Mouse (Mus musculus) lung, adult 18-20 months (tissue): ENCODE results near the gene Slc25a30.
"Not testable (repeated sequence)": the region's sequence is repeated elsewhere in the genome, so short reads cannot be mapped to it uniquely, and the experiment has no call there.

Experiments used
- DNase-seq, 2 experiments: peaks; one replicate each; pipeline ENCODE4 v3.0.0; 2022; ENCODE audit warnings: mixed read lengths in 2 of 2

Slc25a30 gene

DNA sequence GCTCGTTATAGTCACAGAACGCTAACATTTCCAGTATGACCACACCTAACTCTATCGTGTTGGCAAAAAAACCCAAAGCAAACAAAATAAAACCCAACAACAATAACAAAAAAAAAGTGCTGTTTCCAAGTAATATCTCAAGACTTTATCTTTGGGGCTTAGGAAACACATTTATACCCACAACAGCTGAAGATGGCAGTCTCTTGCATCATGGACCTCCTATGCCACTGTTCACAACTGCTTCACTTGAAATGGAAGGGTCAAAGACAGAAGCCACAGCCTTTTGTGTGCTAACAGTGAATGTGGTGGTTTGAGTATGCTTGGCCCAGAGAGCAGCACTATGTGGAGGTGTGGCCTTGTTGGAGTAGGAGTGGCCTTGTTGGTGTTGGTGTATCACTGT lies 4.5 kb upstream of the Slc25a30 start:
- no peak for DNase-seq

GRCm38 (mm10) chr14:75790411-75790996 lies 3.7 kb upstream of the Slc25a30 start:
- DNase-seq: peak; percentile 29 to 43

GRCm38 (mm10) chr14:75789291-75789690 lies 2.5 kb upstream of the Slc25a30 start:
- DNase-seq: no peak

- no peak for DNase-seq
Observed at GRCm38 (mm10) chr14:75787794-75788175, 948 bp upstream of the Slc25a30 start.

- peak in 1 of 2 experiments; percentile 52 for DNase-seq
Observed at GRCm38 (mm10) chr14:75786424-75786867, 391 bp downstream of the Slc25a30 start.

- DNase-seq: no peak
Observed at GRCm38 (mm10) chr14:75779913-75780312, 6.9 kb downstream of the Slc25a30 start.

DNA sequence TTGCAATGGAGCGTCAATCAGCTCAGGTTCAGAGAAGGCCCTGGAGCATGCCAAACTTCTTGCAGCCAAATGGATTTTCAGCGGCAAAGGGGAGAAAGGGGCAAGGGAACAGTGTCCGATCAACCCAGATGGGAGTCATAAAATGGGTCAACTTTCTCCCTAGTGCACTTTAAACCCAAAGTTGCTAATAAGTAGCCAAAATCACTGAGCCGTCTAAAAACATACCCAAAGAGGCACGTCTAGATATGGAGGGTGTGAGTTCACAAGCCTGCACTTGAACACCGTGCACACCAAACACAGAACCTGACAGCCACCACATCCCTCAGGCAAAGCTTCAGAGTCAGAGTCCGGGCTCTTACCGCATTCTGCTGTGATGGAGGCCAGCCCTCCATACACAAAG lies 10.2 kb downstream of the Slc25a30 start:
- no peak for DNase-seq

- no peak for DNase-seq
Observed at GRCm38 (mm10) chr14:75773431-75773830, 13.4 kb downstream of the Slc25a30 start.

- DNase-seq: not testable (repeated sequence)
Observed at GRCm38 (mm10) chr14:75772407-75772806, 14.4 kb downstream of the Slc25a30 start.

DNA sequence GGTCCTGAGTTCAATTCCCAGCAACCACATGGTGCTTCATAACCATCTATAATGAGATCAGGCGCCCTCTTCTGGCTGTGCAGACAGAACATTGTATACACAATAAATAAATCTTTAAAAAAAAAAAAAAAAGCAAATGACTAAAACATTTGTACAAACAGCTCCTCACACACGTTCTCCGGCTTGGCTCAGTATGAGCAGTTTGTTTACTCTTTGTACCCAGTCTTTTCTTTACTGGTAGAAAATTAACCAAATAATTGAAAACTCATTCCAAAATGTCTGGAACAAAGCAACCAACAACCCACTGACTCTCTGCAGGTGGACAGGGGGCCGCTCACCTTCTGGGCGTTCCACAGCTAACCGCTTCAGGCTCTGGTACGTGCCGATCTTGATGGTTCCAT lies 15.7 kb downstream of the Slc25a30 start:
- DNase-seq: no peak

DNA sequence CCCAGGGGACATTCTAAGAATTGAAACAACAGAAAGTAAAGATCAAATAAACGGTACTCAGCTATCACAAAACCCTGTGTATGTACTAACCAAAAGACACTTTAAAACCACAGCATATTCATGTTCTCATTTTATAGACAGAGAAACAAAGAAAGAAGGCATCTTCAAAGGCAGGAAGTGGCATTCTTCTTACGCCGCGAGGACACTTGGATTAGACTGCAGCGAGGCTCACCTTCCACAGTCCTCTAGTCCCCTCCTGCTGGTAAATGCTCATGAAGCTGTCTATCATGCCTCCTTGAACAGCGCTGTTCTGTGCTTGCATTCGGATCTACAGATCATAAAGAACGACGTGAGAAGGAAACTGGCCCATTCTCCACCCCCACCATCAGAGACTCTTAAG lies 17.5 kb downstream of the Slc25a30 start:
- DNase-seq: no peak

GRCm38 (mm10) chr14:75768275-75768608 lies 18.6 kb downstream of the Slc25a30 start:
- no peak for DNase-seq

- peak; percentile 69 to 73 for DNase-seq
Observed at GRCm38 (mm10) chr14:75767492-75768274, 19.2 kb downstream of the Slc25a30 start.

DNA sequence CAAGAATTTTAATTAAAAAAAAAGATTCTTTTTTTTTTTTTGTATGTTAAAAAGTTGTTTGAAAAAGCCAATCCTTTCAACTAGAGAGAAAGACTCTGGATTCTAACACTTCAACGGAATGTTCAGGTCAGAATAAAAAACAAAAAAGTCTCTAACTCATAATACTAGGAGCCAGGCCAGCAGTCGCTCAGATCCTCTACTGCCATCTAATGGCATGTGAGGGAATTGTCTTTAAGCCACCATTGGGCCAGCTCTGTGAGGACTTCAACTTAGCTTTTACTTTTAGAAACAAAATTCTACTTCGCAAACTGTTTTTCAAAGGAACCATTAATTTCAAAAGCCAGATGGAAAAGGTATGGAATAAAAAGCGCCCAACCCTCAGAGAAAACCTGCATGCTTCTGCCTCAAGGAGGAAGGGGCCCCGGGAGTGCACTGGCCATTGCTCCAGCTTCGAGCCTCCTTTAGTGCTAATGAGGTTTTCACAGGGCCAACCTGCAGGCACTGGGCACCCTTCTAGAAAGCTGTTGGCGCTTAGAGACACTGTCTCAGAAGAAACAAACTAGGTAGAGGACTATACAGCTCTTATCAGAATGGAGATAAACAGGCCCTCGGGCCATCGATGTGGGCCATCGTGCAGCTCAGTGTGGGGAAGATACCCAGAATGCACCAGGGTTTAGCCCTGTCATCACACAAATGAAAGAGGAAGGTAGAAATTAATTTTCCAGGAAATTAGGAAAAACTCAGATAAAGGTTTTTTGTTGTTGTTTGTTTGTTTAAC lies 25.6 kb downstream of the Slc25a30 start:
- peak in 1 of 2 experiments; percentile 31 for DNase-seq

GRCm38 (mm10) chr14:75758401-75758800 lies 28.4 kb downstream of the Slc25a30 start:
- DNase-seq: no peak

DNA sequence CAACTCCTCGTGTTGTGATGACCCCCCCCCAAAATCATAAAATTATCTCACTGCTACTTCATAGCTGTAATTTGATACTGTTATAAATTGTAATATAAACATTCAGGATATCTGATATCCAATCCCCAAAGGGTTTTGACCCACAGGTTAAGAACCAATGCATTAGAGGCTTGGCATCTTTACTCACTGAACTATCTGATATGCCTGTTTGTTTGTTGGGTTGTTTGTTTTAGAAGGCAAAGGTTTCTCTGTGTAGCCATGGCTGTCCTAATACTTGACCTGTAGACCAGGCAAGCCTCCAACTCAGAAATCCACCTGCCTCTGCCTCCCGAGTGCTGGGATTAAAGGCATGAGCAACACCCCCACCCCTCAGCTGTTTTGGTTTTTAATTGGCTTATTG lies 29.0 kb downstream of the Slc25a30 start:
- DNase-seq: no peak

GRCm38 (mm10) chr14:75756971-75757370 lies 29.9 kb downstream of the Slc25a30 start:
- DNase-seq: no peak

DNA sequence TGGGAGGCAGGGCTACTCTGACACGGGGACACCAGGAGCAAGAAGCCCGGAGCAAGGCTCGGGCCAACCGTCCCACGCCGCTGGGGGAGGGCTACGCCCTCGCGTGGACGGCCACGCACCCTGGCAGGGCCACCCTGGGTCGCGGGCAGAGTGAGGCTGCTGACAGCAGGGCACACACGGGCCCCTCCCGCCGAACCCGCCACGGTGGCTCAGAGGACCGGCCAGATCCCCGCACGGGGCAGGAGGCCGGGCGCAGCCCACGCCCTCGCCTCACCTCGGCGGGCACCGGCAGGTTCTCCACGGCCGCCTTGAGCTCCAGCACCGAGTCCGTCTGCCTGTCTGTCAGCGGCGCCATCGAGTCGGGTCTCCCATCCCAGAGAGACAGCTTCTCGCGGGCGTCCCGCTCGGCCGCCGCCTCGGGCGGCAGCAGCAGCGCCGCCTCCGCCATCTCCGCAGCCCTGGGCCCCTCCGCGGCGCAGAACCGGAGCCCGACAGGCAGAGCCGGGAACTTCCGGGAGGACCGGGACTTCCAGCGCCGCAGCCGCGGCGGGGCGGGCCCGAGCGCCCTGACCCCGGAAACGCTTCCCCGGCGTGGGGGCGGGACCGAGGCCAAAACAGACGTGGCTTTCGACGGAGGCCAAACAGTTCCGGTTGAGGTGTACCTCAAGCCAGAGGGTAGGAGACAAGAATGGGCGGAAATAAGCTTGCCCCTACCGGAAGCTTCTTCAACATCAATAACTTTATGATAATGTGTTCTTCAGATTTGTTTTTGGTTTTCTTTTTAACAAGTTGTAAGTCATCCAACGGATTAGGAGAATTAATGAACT lies 32.6 kb downstream of the Slc25a30 start, which contains the start of gene Cog3:
Cog3 (minus strand) TSS at position 527 of the 827 bp plus-strand sequence.
- DNase-seq: peak; percentile 97 to 98

DNA sequence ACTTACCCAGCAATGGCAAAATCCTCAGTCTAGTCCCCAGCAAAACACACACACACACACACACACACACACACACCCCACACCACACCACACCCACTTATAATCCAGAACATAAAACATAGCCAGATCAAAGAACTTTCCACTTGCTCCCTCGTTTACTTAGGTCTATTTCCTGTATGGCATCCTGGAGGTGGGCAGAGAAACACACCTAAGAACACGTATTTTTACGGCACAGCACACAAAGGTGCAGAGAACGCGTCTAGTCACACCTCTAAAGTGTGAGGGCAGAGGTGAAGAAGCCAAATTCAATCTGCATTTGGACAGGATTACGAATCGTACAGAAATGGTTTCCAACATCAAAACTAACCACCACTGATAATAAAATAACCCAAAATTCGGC lies 33.6 kb downstream of the Slc25a30 start:
- DNase-seq: no peak

- no peak for DNase-seq
Observed at GRCm38 (mm10) chr14:75751040-75751439, 35.8 kb downstream of the Slc25a30 start.

DNA sequence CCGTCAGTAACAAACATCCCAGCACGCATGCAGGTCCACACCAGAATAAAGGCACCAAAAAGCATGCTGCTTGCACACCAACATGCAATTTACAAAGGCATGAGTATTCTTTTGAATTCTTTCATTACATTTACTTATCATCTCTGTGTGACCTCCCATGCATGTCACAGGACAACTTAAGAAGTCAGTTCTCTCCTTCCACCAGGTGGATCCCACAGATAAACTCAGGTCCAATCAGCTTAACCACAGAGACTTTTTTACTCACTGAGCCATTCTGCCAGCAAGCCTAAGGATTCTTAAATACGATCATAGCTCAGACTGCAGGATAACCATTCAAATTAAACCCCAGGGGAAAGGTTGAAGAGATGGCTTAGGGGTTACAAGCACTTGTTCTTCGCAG lies 37.7 kb downstream of the Slc25a30 start:
- no peak for DNase-seq

DNA sequence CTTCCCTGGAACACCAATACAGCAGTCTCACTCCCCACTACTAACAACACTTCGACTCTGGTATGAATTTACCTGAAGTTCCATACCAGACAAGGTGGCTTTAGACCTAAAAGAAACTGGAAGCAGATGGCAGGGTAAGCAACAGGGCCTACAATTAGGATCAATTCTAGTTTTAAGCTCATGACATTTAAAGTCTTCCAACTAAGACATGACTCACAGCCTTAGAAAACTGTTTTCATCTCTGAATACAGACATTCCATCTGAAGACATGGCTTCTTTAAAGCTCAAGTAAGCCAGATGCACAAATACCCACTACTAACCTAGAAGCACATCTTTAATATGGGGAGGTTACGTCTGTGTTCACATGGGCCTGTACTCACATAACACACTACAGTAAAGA lies 38.9 kb downstream of the Slc25a30 start:
- DNase-seq: no peak

GRCm38 (mm10) chr14:75741904-75742303 lies 44.9 kb downstream of the Slc25a30 start:
- DNase-seq: no peak
